In the genomic region with DNA sequence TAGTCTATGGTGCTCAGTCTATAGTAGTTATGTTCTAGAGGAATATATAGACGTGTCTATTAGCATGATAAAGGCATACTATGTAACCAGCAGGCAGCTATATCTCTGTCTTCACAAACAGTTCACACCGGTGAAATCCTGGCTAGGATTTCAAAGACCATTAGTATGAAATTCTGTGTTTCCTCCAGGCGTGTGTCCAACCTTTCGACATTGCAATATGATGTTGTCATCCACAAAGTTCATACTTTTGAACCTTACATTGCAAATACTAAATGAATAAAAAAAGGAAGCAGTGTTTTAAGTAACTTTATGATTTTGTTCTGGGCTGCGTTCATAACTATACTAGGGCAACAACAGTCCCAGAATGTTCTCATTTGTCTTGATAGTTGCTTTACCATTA, we compare ENCODE assay signal across 18 mouse cellular contexts.
DNase-seq lines count a peak whose midpoint lies in the region; ATAC-seq lines count a peak whose summit lies in the region.
"Had no signal": no experiment of that assay in that cellular context is flagged by ENCODE, and none has a peak within 500 bp of the region (broad histone marks: within the 10 kb centered on the region; RNA-seq: fewer than 3 reads in every experiment).

No protein-coding gene starts in this region.

- peak; percentile 18 for DNase-seq in adrenal gland, postnatal 10 days
- no peak for DNase-seq in adrenal gland, postnatal 4 days (ENCODE audit: low spot score in 2 of 2)
- peak; percentile 52 for DNase-seq in 3T3-L1 (ENCODE audit: low read depth, low spot score)
- DNase-seq in fat pad, adult 2 months (ENCODE audit: extremely low read depth, low read depth, low spot score) = peak; percentile 59
- no peak for DNase-seq in spleen, postnatal 4 days (ENCODE audit: low spot score in 2 of 2)
- DNase-seq: adrenal gland, adult 8-10 months; cerebellum, adult 9-10 months; cerebellum, postnatal 25 days; forebrain, postnatal 0 days; gastrocnemius, postnatal 14 days; heart, adult 11 months; heart, postnatal 36 days had no signal

- peak; percentile 67 for ATAC-seq in megakaryocyte progenitor cell, adult 5-6 weeks (replicated peaks; ENCODE audit: poor library complexity)
- no peak for ATAC-seq in CD4-positive, CD25-positive, alpha-beta regulatory T cell, adult 4 months
- ATAC-seq: forebrain, embryonic 13.5 days; forebrain, postnatal 0 days; hindbrain, embryonic 16.5 days; inflammation-experienced regulatory T-cells, adult 6 months; intestine, postnatal 0 days had no signal

Comparison
In these comparisons a context has a peak if more than half of its experiments do, and no peak if none do; other contexts are left out.
1. DNase-seq: peak in adrenal gland, postnatal 10 days (single experiment), 3T3-L1 (single experiment) and fat pad, adult 2 months (single experiment); none in adrenal gland, postnatal 4 days (0 of 2) and spleen, postnatal 4 days (0 of 2).